Mouse (Mus musculus): Measurements from ENCODE around the gene Xlr4b. TPM values are rescaled to one million over a fixed set of nuclear protein-coding genes. Genes with fewer than 3 reads are reported as not detected.
"Not testable (repeated sequence)": the region's sequence is repeated elsewhere in the genome, so short reads cannot be mapped to it uniquely, and the experiment has no call there.

Xlr4b gene
- total RNA-seq (2021): 1 to 10 TPM in 1 of 2 experiments, not detected in 1; 2.0 TPM
- long read RNA-seq, experiment 1, partial matches to known transcripts: 0 of 2 reads
- long read RNA-seq, experiment 1, other reads (novel, unspliced or antisense): 2 of 2 reads
- long read RNA-seq, experiment 2: 0 reads

DNA sequence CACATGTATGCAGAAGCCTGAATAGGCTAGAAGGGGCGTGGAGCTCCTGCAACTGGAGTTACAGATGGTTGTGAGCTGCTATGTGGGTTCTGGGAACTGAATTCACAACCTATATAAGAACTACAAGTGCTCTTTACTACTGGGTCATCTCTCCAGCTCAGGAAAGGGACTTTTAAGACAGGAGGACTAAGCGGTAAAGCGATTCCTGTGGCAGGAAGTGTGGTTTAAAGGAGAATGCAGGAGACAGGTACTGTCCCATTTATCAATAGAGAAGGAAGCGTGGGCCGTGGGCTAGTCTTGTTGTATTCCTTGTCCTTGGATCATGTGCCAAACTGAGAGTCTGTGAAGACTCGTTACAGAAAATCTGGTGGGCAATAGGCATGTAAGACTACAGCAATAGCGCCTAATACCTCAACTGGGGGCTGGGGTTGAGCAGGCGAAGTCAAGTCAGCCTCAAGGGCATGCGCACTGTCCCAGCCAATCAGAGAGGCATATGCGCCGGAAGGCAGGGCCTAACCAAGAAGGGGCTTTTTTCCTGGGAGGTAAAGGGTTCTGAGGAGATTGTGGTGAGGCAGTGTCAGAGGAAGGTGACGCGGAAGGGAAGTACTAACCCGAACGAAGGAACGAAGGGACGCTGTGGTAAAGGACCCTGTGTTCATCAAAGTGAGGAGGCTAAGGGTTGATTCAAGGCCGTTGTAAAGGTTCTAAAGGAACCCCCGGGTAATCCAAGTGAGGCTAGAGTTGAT lies at the start of gene Xlr4b:
Gene Xlr4b, plus strand, starts transcription at position 515 of the 746 bp plus-strand sequence.
- DNase-seq (ENCODE audit: extremely low spot score in 1 of 2, low spot score in 2 of 2); H3K27ac ChIP-seq; intact Hi-C loops (cut with DNase I); H3K4me3 ChIP-seq: not testable (repeated sequence)

DNA sequence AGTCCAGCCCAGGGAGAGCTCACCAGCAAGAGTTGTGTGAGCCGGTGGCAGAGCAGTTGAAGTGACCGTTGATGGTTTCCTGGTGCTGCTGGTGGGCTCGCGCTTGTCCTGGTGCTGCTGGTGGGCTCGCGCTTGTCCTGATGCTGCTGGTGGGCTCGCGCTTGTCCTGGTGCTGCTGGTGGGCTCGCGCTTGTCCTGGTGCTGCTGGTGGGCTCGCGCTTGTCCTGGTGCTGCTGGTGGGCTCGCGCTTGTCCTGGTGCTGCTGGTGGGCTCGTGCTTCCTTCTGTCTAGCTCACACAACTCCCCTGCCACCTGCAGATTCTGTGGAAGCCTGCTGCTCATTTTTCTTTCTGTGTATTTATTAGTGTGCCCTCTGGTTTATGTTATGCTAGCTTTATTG lies 37.2 kb upstream of the Xlr4b start, which contains the start of gene Spin2d:
Gene Spin2d, minus strand, starts transcription at position 101 of the 400 bp plus-strand sequence.
- DNase-seq (ENCODE audit: extremely low spot score in 1 of 2, low spot score in 2 of 2); intact Hi-C loops (cut with DNase I); H3K27ac ChIP-seq; H3K4me3 ChIP-seq: not testable (repeated sequence)

DNA sequence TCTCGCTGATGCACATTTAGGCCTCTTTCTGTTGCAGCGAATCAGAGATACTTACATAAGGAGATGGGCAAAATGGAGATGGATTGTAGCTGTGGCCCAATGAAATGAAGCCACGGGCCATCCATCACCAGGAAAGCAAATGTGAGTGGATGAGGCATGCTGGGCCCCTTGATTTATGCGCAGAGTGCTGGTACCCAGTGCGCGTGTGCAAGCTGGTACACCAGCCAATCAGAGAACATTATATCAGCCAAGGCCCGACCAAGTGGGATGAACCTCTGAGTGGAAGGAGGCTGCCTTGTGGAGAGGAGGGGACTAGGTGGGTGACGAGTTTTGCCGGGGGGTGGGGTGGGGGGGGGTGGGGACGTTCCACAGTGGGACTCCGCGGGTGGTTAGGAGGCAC lies 22.2 kb upstream of the Xlr4b start, which contains the start of gene Xlr3b:
Gene Xlr3b, plus strand, starts transcription at position 274 of the 400 bp plus-strand sequence.
- H3K4me3 ChIP-seq; intact Hi-C loops (cut with DNase I); H3K27ac ChIP-seq: not testable (repeated sequence)
- DNase-seq (ENCODE audit: extremely low spot score in 1 of 2, low spot score in 2 of 2): peak in 1 of 2 experiments; percentile 10

DNA sequence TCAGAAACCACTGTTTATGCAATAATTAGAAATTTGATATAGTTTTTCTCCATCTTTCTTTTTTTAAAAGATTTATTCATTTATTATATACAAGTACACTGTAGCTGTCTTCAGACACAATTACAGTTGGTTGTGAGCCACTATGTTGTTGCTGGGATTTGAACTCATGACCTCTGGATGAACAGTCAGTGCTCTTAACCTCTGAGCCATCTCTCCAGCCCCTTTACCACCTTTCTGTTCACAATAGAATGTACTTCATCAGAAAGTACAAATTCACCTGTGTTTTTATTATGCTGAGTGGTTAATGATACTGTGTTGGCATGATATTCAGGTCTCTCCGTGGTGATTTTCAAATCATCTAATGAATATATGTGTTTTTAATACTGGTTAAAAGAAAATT lies 11.2 kb downstream of the Xlr4b start:
- no peak overlapping the region for H3K27ac ChIP-seq
- no peak for TF ChIP-seq CTCF (IDR thresholded peaks at IDR 0.05)
- no peak for DNase-seq (ENCODE audit: extremely low spot score in 1 of 2, low spot score in 2 of 2)
- H3K4me3 ChIP-seq: no peak overlapping the region
- intact Hi-C loops (cut with DNase I): loop anchor here (5.0 to 10.0 kb wide), 3 partner anchors 161 to 429 kb away; partner anchors contain the start of genes Atp2b3 and Pnma3

DNA sequence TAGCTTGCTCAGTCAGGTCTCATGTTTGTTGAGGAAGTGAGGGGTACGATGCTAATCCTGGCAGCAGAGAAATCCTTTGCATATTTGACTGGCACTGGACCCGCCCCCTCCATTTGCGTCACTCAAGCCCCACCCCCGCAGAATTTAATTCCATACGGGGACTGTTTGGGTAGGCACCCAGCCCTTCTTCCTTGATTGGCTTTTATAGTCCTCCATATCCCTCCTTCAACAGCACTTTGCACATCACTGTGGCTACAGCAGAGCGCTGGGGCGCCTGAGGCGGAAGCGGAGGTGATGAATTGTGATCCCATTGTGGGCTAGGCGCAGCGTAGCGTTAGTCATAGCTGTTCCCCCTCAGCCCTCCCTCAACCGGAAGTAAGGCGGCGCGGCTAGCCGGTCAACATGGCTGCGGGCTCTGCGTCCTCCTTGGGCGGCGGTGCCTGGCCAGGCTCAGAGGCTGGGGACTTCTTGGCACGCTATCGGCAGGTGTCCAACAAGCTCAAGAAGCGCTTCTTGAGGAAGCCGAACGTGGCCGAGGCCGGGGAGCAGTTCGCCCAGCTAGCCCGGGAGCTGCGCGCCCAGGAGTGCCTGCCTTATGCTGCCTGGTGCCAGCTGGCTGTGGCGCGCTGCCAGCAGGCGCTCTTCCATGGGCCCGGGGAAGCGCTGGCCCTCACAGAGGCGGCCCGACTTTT lies 13.9 kb downstream of the Xlr4b start, which contains the start of gene F8a:
Gene F8a, plus strand, starts transcription at position 378 of the 692 bp plus-strand sequence.
- TF ChIP-seq CTCF (IDR thresholded peaks at IDR 0.05): no peak
- Histone ChIP-seq H3K4me3 (peak within 1 kb of the TSS; percentile 70), H3K27ac (peak within 1 kb of the TSS; percentile 94)
- intact Hi-C loops (cut with DNase I): loop anchor here (2.0 to 10.0 kb wide), 4 partner anchors 115 to 427 kb away; partner anchors contain the start of genes Atp2b3, Pnma3 and Zfp275
- peak; percentile 69 to 74 for DNase-seq (ENCODE audit: extremely low spot score in 1 of 2, low spot score in 2 of 2)

DNA sequence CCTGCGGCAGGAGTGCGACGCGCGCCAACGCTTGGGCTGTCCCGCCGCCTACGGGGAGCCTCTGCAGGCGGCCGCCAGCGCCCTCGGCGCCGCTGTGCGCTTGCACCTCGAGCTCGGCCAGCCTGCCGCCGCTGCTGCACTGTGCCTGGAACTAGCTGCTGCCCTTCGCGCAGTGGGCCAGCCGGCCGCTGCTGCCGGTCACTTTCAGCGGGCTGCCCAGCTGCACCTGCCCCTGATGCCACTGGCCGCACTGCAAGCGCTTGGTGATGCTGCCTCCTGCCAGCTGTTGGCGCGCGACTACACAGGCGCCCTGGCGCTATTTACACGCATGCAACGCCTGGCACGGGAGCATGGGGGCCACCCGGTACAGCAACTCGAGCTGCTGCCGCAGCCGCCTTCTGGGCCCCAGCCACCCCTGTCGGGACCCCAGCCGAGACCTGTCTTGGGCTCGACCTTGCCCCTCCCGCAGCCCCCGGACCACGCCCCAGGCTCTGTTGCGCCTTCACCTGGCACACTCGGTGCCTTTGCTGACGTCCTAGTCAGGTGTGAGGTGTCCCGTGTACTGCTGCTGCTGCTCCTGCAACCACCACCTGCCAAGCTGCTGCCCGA lies 14.6 kb downstream of the Xlr4b start:
- peak overlapping the region; percentile 70 for H3K4me3 ChIP-seq
- TF ChIP-seq CTCF (IDR thresholded peaks at IDR 0.05): no peak
- intact Hi-C loops (cut with DNase I): loop anchor here (2.0 to 10.0 kb wide), 4 partner anchors 114 to 426 kb away; partner anchors contain the start of genes Atp2b3, Pnma3 and Zfp275
- DNase-seq (ENCODE audit: extremely low spot score in 1 of 2, low spot score in 2 of 2): peak; percentile 49 to 52
- peak overlapping the region; percentile 94 for H3K27ac ChIP-seq

DNA sequence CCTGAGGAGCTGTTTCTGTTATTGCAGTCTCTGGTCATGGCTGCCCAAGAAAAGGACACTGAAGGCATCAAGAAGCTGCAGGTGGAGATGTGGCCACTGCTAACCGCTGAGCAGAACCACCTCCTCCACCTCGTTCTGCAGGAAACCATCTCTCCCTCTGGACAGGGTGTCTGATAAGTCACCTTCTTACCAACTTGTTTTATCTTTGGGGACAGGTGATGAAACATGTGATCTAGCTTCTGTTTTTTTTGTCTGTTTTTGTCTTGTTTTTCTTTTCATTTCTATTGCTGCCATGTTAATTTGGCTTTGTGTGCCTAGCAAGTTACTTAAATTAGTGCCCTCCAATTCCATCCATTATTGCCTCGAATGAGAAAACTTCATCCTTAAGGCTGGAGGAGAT lies 15.2 kb downstream of the Xlr4b start:
- no peak for TF ChIP-seq CTCF (IDR thresholded peaks at IDR 0.05)

DNA sequence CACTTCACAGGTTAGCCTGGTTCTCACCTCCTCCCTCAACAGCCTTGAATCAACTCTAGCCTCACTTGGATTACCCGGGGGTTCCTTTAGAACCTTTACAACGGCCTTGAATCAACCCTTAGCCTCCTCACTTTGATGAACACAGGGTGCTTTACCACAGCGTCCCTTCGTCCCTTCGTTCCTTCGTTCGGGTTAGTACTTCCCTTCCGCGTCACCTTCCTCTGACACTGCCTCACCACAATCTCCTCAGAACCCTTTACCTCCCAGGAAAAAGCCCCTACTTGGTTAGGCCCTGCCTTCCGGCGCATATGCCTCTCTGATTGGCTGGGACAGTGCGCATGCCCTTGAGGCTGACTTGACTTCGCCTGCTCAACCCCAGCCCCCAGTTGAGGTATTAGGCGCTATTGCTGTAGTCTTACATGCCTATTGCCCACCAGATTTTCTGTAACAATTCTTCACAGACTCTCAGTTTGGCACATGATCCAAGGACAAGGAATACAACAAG lies 28.7 kb downstream of the Xlr4b start, which contains the start of gene Xlr4c:
Gene Xlr4c, minus strand, starts transcription at position 310 of the 505 bp plus-strand sequence.
- H3K27ac ChIP-seq; H3K4me3 ChIP-seq; DNase-seq (ENCODE audit: extremely low spot score in 1 of 2, low spot score in 2 of 2); intact Hi-C loops (cut with DNase I): not testable (repeated sequence)

More for the DNA sequence above, 15.2 kb downstream of the Xlr4b start:
- peak overlapping the region; percentile 70 for H3K4me3 ChIP-seq
- intact Hi-C loops (cut with DNase I): loop anchor here (2.0 to 10.0 kb wide), 4 partner anchors 114 to 426 kb away; partner anchors contain the start of genes Atp2b3, Pnma3 and Zfp275
- H3K27ac ChIP-seq: peak overlapping the region; percentile 94
- no peak for DNase-seq (ENCODE audit: extremely low spot score in 1 of 2, low spot score in 2 of 2)

DNA sequence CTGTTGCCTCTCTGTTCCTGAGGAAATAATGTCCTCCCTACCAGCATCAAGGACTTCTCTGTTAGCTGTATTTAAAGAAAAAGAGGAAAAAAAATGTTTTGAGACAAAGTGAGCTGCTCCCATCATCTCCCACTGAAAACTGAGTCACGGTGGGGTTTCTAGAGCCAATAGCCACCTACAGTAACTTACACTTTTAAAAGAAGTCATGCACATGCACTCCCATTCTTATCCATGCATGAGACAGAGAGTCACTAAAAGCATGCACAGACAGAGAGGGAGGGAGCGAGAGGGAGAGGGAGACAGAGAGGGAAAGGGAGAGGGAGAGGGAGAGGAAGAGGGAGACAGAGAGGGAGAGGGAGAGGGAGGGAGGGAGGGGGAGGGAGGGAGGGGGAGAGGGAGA lies 48.3 kb downstream of the Xlr4b start:
- H3K4me3 ChIP-seq; intact Hi-C loops (cut with DNase I); H3K27ac ChIP-seq; DNase-seq (ENCODE audit: extremely low spot score in 1 of 2, low spot score in 2 of 2): not testable (repeated sequence)

DNA sequence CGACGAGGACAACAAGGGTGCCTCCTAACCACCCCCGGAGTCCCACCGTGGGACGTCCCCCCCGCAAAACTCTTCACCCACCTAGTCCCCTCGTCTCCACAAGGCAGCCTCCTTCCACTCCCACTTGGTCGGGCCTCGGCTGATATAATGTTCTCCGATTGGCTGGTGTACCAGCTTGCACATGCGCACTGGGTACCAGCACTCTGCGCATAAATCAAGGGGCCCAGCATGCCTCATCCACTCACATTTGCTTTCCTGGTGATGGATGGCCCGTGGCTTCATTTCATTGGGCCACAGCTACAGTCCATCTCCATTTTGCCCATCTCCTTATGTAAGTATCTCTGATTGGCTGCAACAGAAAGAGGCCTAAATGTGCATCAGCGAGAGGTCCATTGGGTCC lies 51.1 kb downstream of the Xlr4b start, which contains the start of gene Xlr3c:
Gene Xlr3c, minus strand, starts transcription at position 121 of the 400 bp plus-strand sequence.
- H3K27ac ChIP-seq; H3K4me3 ChIP-seq; DNase-seq (ENCODE audit: extremely low spot score in 1 of 2, low spot score in 2 of 2); intact Hi-C loops (cut with DNase I): not testable (repeated sequence)

Other genes with a start within 250 kb of the Xlr4b start
- under 1 TPM; 0.37 to 0.84 TPM for gene Zfp185, start 227.0 kb upstream of the Xlr4b start, total RNA-seq (2021)
- gene Pnma5, start 177.2 kb upstream of the Xlr4b start, total RNA-seq (2021): under 1 TPM; 0.21 to 0.25 TPM
- 10 to 100 TPM; 14.4 to 16.3 TPM for gene Pnma3, start 149.5 kb upstream of the Xlr4b start, total RNA-seq (2021)
- 1 to 10 TPM in 1 of 2 experiments, not detected in 1; 1.0 TPM for gene Xlr4a, start 131.9 kb upstream of the Xlr4b start, total RNA-seq (2021)
- gene Xlr3a, start 117.2 kb upstream of the Xlr4b start, total RNA-seq (2021): 1 to 10 TPM; 1.4 to 3.3 TPM
- 1 to 10 TPM in 1 of 2 experiments, under 1 TPM in 1; 0.93 to 2.7 TPM for gene Gm14685, start 97.3 kb upstream of the Xlr4b start, total RNA-seq (2021)
- gene Xlr5b, start 65.5 kb upstream of the Xlr4b start, total RNA-seq (2021): not detected
- under 1 TPM in 1 of 2 experiments, not detected in 1; 0.63 TPM for gene DXBay18, start 64.9 kb upstream of the Xlr4b start, total RNA-seq (2021)
- gene Spin2d, start 37.3 kb upstream of the Xlr4b start, total RNA-seq (2021): not detected
- 1 to 10 TPM in 1 of 2 experiments, under 1 TPM in 1; 0.26 to 8.9 TPM for gene Xlr3b, start 22.1 kb upstream of the Xlr4b start, total RNA-seq (2021)
- 10 to 100 TPM; 16.3 to 18.6 TPM for gene F8a, start 14.0 kb downstream of the Xlr4b start, total RNA-seq (2021)
- not detected for gene Xlr4c, start 28.8 kb downstream of the Xlr4b start, total RNA-seq (2021)
- not detected for gene Xlr3c, start 51.1 kb downstream of the Xlr4b start, total RNA-seq (2021)
- gene Xlr5a, start 78.6 kb downstream of the Xlr4b start, total RNA-seq (2021): not detected
- not detected for gene Xlr5c, start 78.6 kb downstream of the Xlr4b start, total RNA-seq (2021)
- gene Gm45015, start 122.5 kb downstream of the Xlr4b start, total RNA-seq (2021): not detected
- 10 to 100 TPM; 18.6 to 21.3 TPM for gene Zfp275, start 128.3 kb downstream of the Xlr4b start, total RNA-seq (2021)
- gene Gm18336, start 184.4 kb downstream of the Xlr4b start, total RNA-seq (2021): under 1 TPM in 1 of 2 experiments, not detected in 1; 0.20 TPM
- gene Zfp92, start 196.8 kb downstream of the Xlr4b start, total RNA-seq (2021): 1 to 10 TPM; 1.9 to 2.1 TPM
- not detected for gene Trex2, start 221.0 kb downstream of the Xlr4b start, total RNA-seq (2021)
- gene Haus7, start 244.7 kb downstream of the Xlr4b start, total RNA-seq (2021): 1 to 10 TPM; 7.9 to 9.2 TPM